Mouse (Mus musculus): ENCODE data around the gene Efcab6. TPM values are rescaled to one million over a fixed set of nuclear protein-coding genes. Genes with fewer than 3 reads are reported as not detected.
"Not testable (repeated sequence)": the region's sequence is repeated elsewhere in the genome, so short reads cannot be mapped to it uniquely, and the experiment has no call there.

Efcab6 gene
- polyA plus RNA-seq (2016; fragmentation: Nextera tagmentation; extraction: Ambion mirVana) = 0.24 and 0.26 TPM in 2 replicates

- peaks cover 64% of the 10 kb centered on the region for H3K27me3 ChIP-seq (ENCODE audit: low read depth, poor library complexity, severe bottlenecking)
- WGBS = 2% methylated on average over 29 of the region's 29 CpGs
- H3K4me3 ChIP-seq = peak within 1 kb of the TSS; percentile 58
- H3K9me3 ChIP-seq (replicated peaks) = peaks cover 6% of the 10 kb centered on the region
- peak; percentile 71 for DNase-seq (ENCODE audit: low spot score)
- peaks cover 25% of the 10 kb centered on the region for H3K4me1 ChIP-seq
- no peaks in the 10 kb centered on the region for H3K36me3 ChIP-seq
- peak within 1 kb of the TSS; percentile 49 for H3K27ac ChIP-seq (replicated peaks)
These were observed at the start of gene Efcab6 for GRCm38 (mm10) chr15:84065140-84065539. Gene Efcab6 (minus strand): TSS chr15:84065379.

GRCm38 (mm10) chr15:84113873-84114272, 48.7 kb upstream of the Efcab6 start:
- Histone ChIP-seq H3K27ac (replicated peaks) (no peak overlapping the region), H3K36me3 (no peaks in the 10 kb centered on the region), H3K9me3 (replicated peaks) (0 out of 2 replicates have a peak, but pooled peaks cover 5% of the 10 kb centered on the region), H3K27me3 (ENCODE audit: low read depth, poor library complexity, severe bottlenecking) (no peaks in the 10 kb centered on the region), H3K4me1 (no peaks in the 10 kb centered on the region), H3K4me3 (no peak overlapping the region)
- 79% methylated on average over 6 of the region's 6 CpGs for WGBS
- DNase-seq (ENCODE audit: low spot score) = no peak

GRCm38 (mm10) chr15:84108899-84109298, 43.7 kb upstream of the Efcab6 start:
- no peaks in the 10 kb centered on the region for H3K9me3 ChIP-seq (replicated peaks)
- peak; percentile 36 for DNase-seq (ENCODE audit: low spot score)
- H3K4me3 ChIP-seq = no peak overlapping the region
- 7% methylated on average over 13 of the region's 13 CpGs for WGBS
- H3K36me3 ChIP-seq = no peaks in the 10 kb centered on the region
- H3K27me3 ChIP-seq (ENCODE audit: low read depth, poor library complexity, severe bottlenecking) = peaks cover 43% of the 10 kb centered on the region
- no peak overlapping the region for H3K27ac ChIP-seq (replicated peaks)
- peaks cover 22% of the 10 kb centered on the region for H3K4me1 ChIP-seq

GRCm38 (mm10) chr15:84105924-84106500, 40.8 kb upstream of the Efcab6 start:
- Histone ChIP-seq H3K27me3 (ENCODE audit: low read depth, poor library complexity, severe bottlenecking) (peaks cover 52% of the 10 kb centered on the region), H3K36me3 (no peaks in the 10 kb centered on the region), H3K4me1 (peaks cover 22% of the 10 kb centered on the region), H3K9me3 (replicated peaks) (no peaks in the 10 kb centered on the region), H3K4me3 (peak overlapping the region; percentile 62), H3K27ac (replicated peaks) (peak overlapping the region; percentile 72; the same call in 1 of the 2 replicates)
- DNase-seq (ENCODE audit: low spot score) = peak; percentile 19
- WGBS = 12% methylated on average over 12 of the region's 12 CpGs

- Histone ChIP-seq H3K9me3 (replicated peaks) (no peaks in the 10 kb centered on the region), H3K4me3 (peak within 1 kb of the TSS; percentile 62), H3K4me1 (peaks cover 22% of the 10 kb centered on the region), H3K36me3 (no peaks in the 10 kb centered on the region), H3K27me3 (ENCODE audit: low read depth, poor library complexity, severe bottlenecking) (peaks cover 52% of the 10 kb centered on the region), H3K27ac (replicated peaks) (peak within 1 kb of the TSS; percentile 72)
- 2% methylated on average over 77 of the region's 77 CpGs for WGBS
- peak; percentile 48 for DNase-seq (ENCODE audit: low spot score)
These were observed 40.1 kb upstream of the Efcab6 start, which contains the start of gene Sult4a1 for GRCm38 (mm10) chr15:84105105-84105923. Gene Sult4a1 (minus strand): TSS chr15:84105754.

GRCm38 (mm10) chr15:84104626-84105025, 39.4 kb upstream of the Efcab6 start:
- peaks cover 52% of the 10 kb centered on the region for H3K27me3 ChIP-seq (ENCODE audit: low read depth, poor library complexity, severe bottlenecking)
- H3K27ac ChIP-seq (replicated peaks) = no peak overlapping the region
- no peaks in the 10 kb centered on the region for H3K9me3 ChIP-seq (replicated peaks)
- H3K4me3 ChIP-seq = peak overlapping the region; percentile 62
- no peak for DNase-seq (ENCODE audit: low spot score)
- WGBS = 77% methylated on average over 7 of the region's 7 CpGs
- H3K4me1 ChIP-seq = peaks cover 22% of the 10 kb centered on the region
- no peaks in the 10 kb centered on the region for H3K36me3 ChIP-seq

GRCm38 (mm10) chr15:84097536-84097935, 32.4 kb upstream of the Efcab6 start:
- H3K4me1 ChIP-seq; H3K27ac ChIP-seq (replicated peaks); DNase-seq (ENCODE audit: low spot score); H3K36me3 ChIP-seq; H3K9me3 ChIP-seq (replicated peaks); H3K4me3 ChIP-seq; H3K27me3 ChIP-seq (ENCODE audit: low read depth, poor library complexity, severe bottlenecking): not testable (repeated sequence)
- WGBS = 86% methylated on average over 15 of the region's 15 CpGs

GRCm38 (mm10) chr15:84096051-84096450, 30.9 kb upstream of the Efcab6 start:
- Histone ChIP-seq H3K4me1 (0 out of 2 replicates have a peak, but pooled peaks cover 2% of the 10 kb centered on the region), H3K4me3 (no peak overlapping the region), H3K9me3 (replicated peaks) (no peaks in the 10 kb centered on the region), H3K27me3 (ENCODE audit: low read depth, poor library complexity, severe bottlenecking) (no peaks in the 10 kb centered on the region), H3K27ac (replicated peaks) (no peak overlapping the region), H3K36me3 (no peaks in the 10 kb centered on the region)
- WGBS = 88% methylated on average over 8 of the region's 8 CpGs
- no peak for DNase-seq (ENCODE audit: low spot score)

GRCm38 (mm10) chr15:84094921-84095320, 29.7 kb upstream of the Efcab6 start:
- DNase-seq (ENCODE audit: low spot score) = no peak
- H3K36me3 ChIP-seq = no peaks in the 10 kb centered on the region
- H3K27ac ChIP-seq (replicated peaks) = 0 out of 2 replicates have a peak overlapping the region, but pooled peaks have one; percentile 6
- H3K27me3 ChIP-seq (ENCODE audit: low read depth, poor library complexity, severe bottlenecking) = no peaks in the 10 kb centered on the region
- H3K9me3 ChIP-seq (replicated peaks) = no peaks in the 10 kb centered on the region
- 0 out of 2 replicates have a peak, but pooled peaks cover 2% of the 10 kb centered on the region for H3K4me1 ChIP-seq
- H3K4me3 ChIP-seq = no peak overlapping the region
- 68% methylated on average over 7 of the region's 7 CpGs for WGBS

GRCm38 (mm10) chr15:84086775-84087174, 21.6 kb upstream of the Efcab6 start:
- no peak for DNase-seq (ENCODE audit: low spot score)
- H3K4me1 ChIP-seq = peaks cover 6% of the 10 kb centered on the region; the same call in 1 of the 2 replicates
- no peak overlapping the region for H3K4me3 ChIP-seq
- no peak overlapping the region for H3K27ac ChIP-seq (replicated peaks)
- H3K27me3 ChIP-seq (ENCODE audit: low read depth, poor library complexity, severe bottlenecking) = no peaks in the 10 kb centered on the region
- no peaks in the 10 kb centered on the region for H3K9me3 ChIP-seq (replicated peaks)
- 63% methylated on average over 9 of the region's 9 CpGs for WGBS
- no peaks in the 10 kb centered on the region for H3K36me3 ChIP-seq

GRCm38 (mm10) chr15:84086364-84086763, 21.2 kb upstream of the Efcab6 start:
- 50% methylated on average over 12 of the region's 12 CpGs for WGBS
- no peak overlapping the region for H3K4me3 ChIP-seq
- H3K27ac ChIP-seq (replicated peaks) = no peak overlapping the region
- no peaks in the 10 kb centered on the region for H3K36me3 ChIP-seq
- peaks cover 7% of the 10 kb centered on the region; the same call in 1 of the 2 replicates for H3K4me1 ChIP-seq
- H3K27me3 ChIP-seq (ENCODE audit: low read depth, poor library complexity, severe bottlenecking) = no peaks in the 10 kb centered on the region
- no peaks in the 10 kb centered on the region for H3K9me3 ChIP-seq (replicated peaks)
- no peak for DNase-seq (ENCODE audit: low spot score)

GRCm38 (mm10) chr15:84080069-84080468, 14.9 kb upstream of the Efcab6 start:
- H3K9me3 ChIP-seq (replicated peaks) = no peaks in the 10 kb centered on the region
- no peak overlapping the region for H3K4me3 ChIP-seq
- H3K27ac ChIP-seq (replicated peaks) = no peak overlapping the region; the same call in 1 of the 2 replicates
- 85% methylated on average over 7 of the region's 7 CpGs for WGBS
- H3K4me1 ChIP-seq = peaks cover 7% of the 10 kb centered on the region
- no peaks in the 10 kb centered on the region for H3K36me3 ChIP-seq
- DNase-seq (ENCODE audit: low spot score) = no peak
- H3K27me3 ChIP-seq (ENCODE audit: low read depth, poor library complexity, severe bottlenecking) = peaks cover 18% of the 10 kb centered on the region

- Histone ChIP-seq H3K4me3 (no peak overlapping the region), H3K27ac (replicated peaks) (no peak overlapping the region; the same call in 1 of the 2 replicates), H3K36me3 (no peaks in the 10 kb centered on the region), H3K27me3 (ENCODE audit: low read depth, poor library complexity, severe bottlenecking) (peaks cover 24% of the 10 kb centered on the region), H3K4me1 (peaks cover 12% of the 10 kb centered on the region), H3K9me3 (replicated peaks) (no peaks in the 10 kb centered on the region)
- no peak for DNase-seq (ENCODE audit: low spot score)
- WGBS = 90% methylated on average over 2 of the region's 2 CpGs
These were observed 14.3 kb upstream of the Efcab6 start for GRCm38 (mm10) chr15:84079519-84079918.

Data from midbrain, embryonic 10.5 days (tissue).